In genomic region chr11:120357791-120358401, GRCm38 (mm10) we compare ENCODE assay signal across 9 mouse cellular contexts. TPM values are rescaled to one million over a fixed set of nuclear protein-coding genes. Genes with fewer than 3 reads are reported as not detected.
DNase-seq lines count a peak whose midpoint lies in the region; ATAC-seq and TF ChIP-seq lines count a peak whose summit lies in the region.
"Had no signal": no experiment of that assay in that cellular context is flagged by ENCODE, and none has a peak within 500 bp of the region (broad histone marks: within the 10 kb centered on the region; RNA-seq: fewer than 3 reads in every experiment).

No protein-coding gene starts in this region.

- H3K4me1 ChIP-seq in cerebellum, adult 2 months (ENCODE audit: control insufficient read depth, insufficient read depth, low read length): peaks cover 20% of the 10 kb centered on the region
- peaks cover 29% of the 10 kb centered on the region for H3K4me1 ChIP-seq in lung, embryonic 14.5 days (ENCODE audit: insufficient read depth)
- H3K4me1 ChIP-seq in neural tube, embryonic 14.5 days (ENCODE audit: control insufficient read depth, insufficient read depth, low read length): peaks cover 31% of the 10 kb centered on the region

- H3K4me2 ChIP-seq in lung, embryonic 14.5 days: peak overlapping the region; percentile 39
- peak overlapping the region; percentile 4; the same call in 1 of the 2 replicates for H3K4me2 ChIP-seq in neural tube, embryonic 14.5 days (ENCODE audit: low read depth, low read length)

- no peaks in the 10 kb centered on the region for H3K36me3 ChIP-seq in lung, embryonic 14.5 days (ENCODE audit: insufficient read depth)
- no peaks in the 10 kb centered on the region for H3K36me3 ChIP-seq in neural tube, embryonic 14.5 days (ENCODE audit: control insufficient read depth, insufficient read depth, low read length)

- no peak overlapping the region for H3K27ac ChIP-seq in cerebellum, adult 2 months (ENCODE audit: insufficient read depth, low read length)
- H3K27ac ChIP-seq in layer of hippocampus, adult 2 months: peak overlapping the region; percentile 96
- H3K27ac ChIP-seq in lung, embryonic 14.5 days (ENCODE audit: low read depth): peak overlapping the region; percentile 83
- H3K27ac ChIP-seq in neural tube, embryonic 14.5 days (ENCODE audit: low read depth, low read length): peak overlapping the region; percentile 58

- DNase-seq in cerebellum, postnatal 14 days: peak; percentile 58 to 76
- no peak for DNase-seq in cerebellum, adult 2 months
- DNase-seq in heart, postnatal 4 days: peak; percentile 80
- DNase-seq in layer of hippocampus, adult 2 months (ENCODE audit: low spot score in 2 of 2): peak; percentile 85 to 92
- DNase-seq in lung, embryonic 14.5 days: peak; percentile 97
- no peak for DNase-seq in thymus, postnatal 4 days

- H3K9ac ChIP-seq in lung, embryonic 14.5 days: no peak overlapping the region
- H3K9ac ChIP-seq in neural tube, embryonic 14.5 days (replicated peaks; ENCODE audit: low read depth, low read length): 0 out of 2 replicates have a peak overlapping the region, but pooled peaks have one; percentile 28

- peak; percentile 83 for ATAC-seq in frontal cortex, adult (ENCODE audit: low TSS enrichment)
- ATAC-seq in lung, embryonic 14.5 days (ENCODE audit: insufficient read depth): peak; percentile 84
- ATAC-seq in neural tube, embryonic 14.5 days (ENCODE audit: low read depth): peak; percentile 76

- no peaks in the 10 kb centered on the region for H3K27me3 ChIP-seq in cerebellum, adult 2 months (ENCODE audit: control insufficient read depth, insufficient read depth, low read length)
- H3K27me3 ChIP-seq in lung, embryonic 14.5 days (ENCODE audit: insufficient read depth, low read length): no peaks in the 10 kb centered on the region
- H3K27me3 ChIP-seq in neural tube, embryonic 14.5 days (ENCODE audit: control insufficient read depth, insufficient read depth, low read length): no peaks in the 10 kb centered on the region

- WGBS in cerebellum, adult 2 months: 41% methylated on average over 10 of the region's 10 CpGs
- 4% methylated on average over 10 of the region's 10 CpGs for WGBS in lung, embryonic 14.5 days
- 8% methylated on average over 10 of the region's 10 CpGs for WGBS in neural tube, embryonic 14.5 days

- no peaks in the 10 kb centered on the region for H3K9me3 ChIP-seq in lung, embryonic 14.5 days (ENCODE audit: low read depth, low read length)
- H3K9me3 ChIP-seq in neural tube, embryonic 14.5 days (ENCODE audit: control insufficient read depth, low read length): no peaks in the 10 kb centered on the region

- no peak for TF ChIP-seq POLR2A in cerebellum, adult 2 months (IDR thresholded peaks at IDR 0.05; ENCODE audit: borderline replicate concordance, insufficient read depth, low read length)

- no peak for TF ChIP-seq CTCF in cerebellum, adult 2 months (IDR thresholded peaks at IDR 0.05; ENCODE audit: borderline replicate concordance, insufficient read depth, low read depth, low read length)
- no peak for TF ChIP-seq CTCF in layer of hippocampus, adult 2 months (conservative IDR thresholded peaks at IDR 0.05)
- TF ChIP-seq CTCF in lung, embryonic 14.5 days (IDR thresholded peaks at IDR 0.05; ENCODE audit: low read depth): no peak

- no peak overlapping the region for H3K4me3 ChIP-seq in cerebellum, adult 2 months (replicated peaks; ENCODE audit: insufficient read depth, low read depth, low read length)
- H3K4me3 ChIP-seq in layer of hippocampus, adult 2 months: no peak overlapping the region
- no peak overlapping the region for H3K4me3 ChIP-seq in lung, embryonic 14.5 days (ENCODE audit: low read depth, low read length)
- no peak overlapping the region for H3K4me3 ChIP-seq in neural tube, embryonic 14.5 days (ENCODE audit: low read depth, low read length)
- H3K4me3 ChIP-seq: erythroblast, embryonic 14.5 days had no signal

RNA-seq across cellular contexts. Expression of gene Fscn2, which starts 3.4 kb away (rescaled TPM):
- polyA plus RNA-seq in cerebellum, adult 2 months (2012; rRNA removed): 0.29 TPM in 1 of 2 replicates, not detected in the other
- under 1 TPM in 1 of 2 experiments, not detected in 1; 0.34 TPM for total RNA-seq in heart, postnatal 4 days (2021)
- total RNA-seq in layer of hippocampus, adult 2 months (2021): 1 to 10 TPM in 1 of 2 experiments, under 1 TPM in 1; 0.69 to 1.1 TPM
- polyA plus RNA-seq in lung, embryonic 14.5 days (2014; fragmentation: Nextera tagmentation; extraction: Ambion mirVana): 0.23 and 0.57 TPM in 2 replicates
- 0.63 and 1.7 TPM in 2 replicates for polyA plus RNA-seq in neural tube, embryonic 14.5 days (2014; fragmentation: Nextera tagmentation; extraction: Ambion mirVana)
- polyA plus RNA-seq: erythroblast, embryonic 14.5 days had no signal

RNA-seq across cellular contexts. Expression of gene Actg1, which starts 9.6 kb away (rescaled TPM):
- polyA plus RNA-seq in cerebellum, adult 2 months (2012; rRNA removed): 834 and 845 TPM in 2 replicates
- 1,000 to 10,000 TPM in 1 of 2 experiments, 100 to 1,000 TPM in 1; 930 to 1,002 TPM for total RNA-seq in heart, postnatal 4 days (2021)
- 1,000 to 10,000 TPM; 1,285 to 1,295 TPM for total RNA-seq in layer of hippocampus, adult 2 months (2021)
- 2,614 and 2,926 TPM in 2 replicates for polyA plus RNA-seq in lung, embryonic 14.5 days (2014; fragmentation: Nextera tagmentation; extraction: Ambion mirVana)
- polyA plus RNA-seq in neural tube, embryonic 14.5 days (2014; fragmentation: Nextera tagmentation; extraction: Ambion mirVana): 4,176 and 4,177 TPM in 2 replicates

RNA-seq across cellular contexts. Expression of gene Faap100, which starts 20.7 kb away (rescaled TPM):
- 34.4 and 34.8 TPM in 2 replicates for polyA plus RNA-seq in cerebellum, adult 2 months (2012; rRNA removed)
- 10 to 100 TPM; 31.4 to 34.4 TPM for total RNA-seq in heart, postnatal 4 days (2021)
- total RNA-seq in layer of hippocampus, adult 2 months (2021): 10 to 100 TPM; 17.7 to 19.5 TPM
- polyA plus RNA-seq in lung, embryonic 14.5 days (2014; fragmentation: Nextera tagmentation; extraction: Ambion mirVana): 35.6 and 44.5 TPM in 2 replicates
- 74.8 and 86.8 TPM in 2 replicates for polyA plus RNA-seq in neural tube, embryonic 14.5 days (2014; fragmentation: Nextera tagmentation; extraction: Ambion mirVana)

Comparison
In these comparisons a context has a peak if more than half of its experiments do, and no peak if none do; other contexts are left out.
1. DNase-seq: peak in cerebellum, postnatal 14 days (2 of 2), heart, postnatal 4 days (single experiment), layer of hippocampus, adult 2 months (2 of 2) and lung, embryonic 14.5 days (single experiment); none in cerebellum, adult 2 months (0 of 2) and thymus, postnatal 4 days (single experiment).
2. Peak in every context shown above with its lines, with median percentiles within 50 percentile points of each other: ATAC-seq.